Comparison of ENCODE assay signal across 11 mouse cellular contexts in genomic region chr9:65672996-65673395, GRCm38 (mm10). TPM values are rescaled to one million over a fixed set of nuclear protein-coding genes. Genes with fewer than 3 reads are reported as not detected.
DNase-seq lines count a peak whose midpoint lies in the region; ATAC-seq and TF ChIP-seq lines count a peak whose summit lies in the region.
"Had no signal": no experiment of that assay in that cellular context is flagged by ENCODE, and none has a peak within 500 bp of the region (broad histone marks: within the 10 kb centered on the region; RNA-seq: fewer than 3 reads in every experiment).

No protein-coding gene starts in this region.

- H3K9ac ChIP-seq in heart, adult 2 months (ENCODE audit: low read depth, low read length) = peak overlapping the region; percentile 4; the same call in 1 of the 2 replicates
- peak overlapping the region; percentile 58; the same call in 1 of the 2 replicates for H3K9ac ChIP-seq in heart, embryonic 13.5 days
- H3K9ac ChIP-seq: lung, embryonic 14.5 days had no signal

- no peak for ATAC-seq in heart, embryonic 13.5 days (ENCODE audit: extremely low read depth, insufficient number of reproducible peaks, low FRiP score, low TSS enrichment)
- ATAC-seq: activated CD4-positive, CD25-positive, alpha-beta regulatory T cell, adult 4 months had no signal

- no peaks in the 10 kb centered on the region for H3K79me2 ChIP-seq in heart, adult 2 months (replicated peaks; ENCODE audit: control insufficient read depth, insufficient read depth, low read length)

- peak in 1 of 2 experiments; percentile 22 for DNase-seq in heart, adult 2 months
- no peak for DNase-seq in heart, postnatal 25 days (ENCODE audit: low spot score)
- DNase-seq in Muller cell, postnatal 12 days (ENCODE audit: inconsistent ontology term) = peak; percentile 25
- peak; percentile 60 for DNase-seq in kidney, postnatal 36 days
- DNase-seq in cerebellum, postnatal 14 days = no peak
- no peak for DNase-seq in cerebellum, adult 18-20 months
- no peak for DNase-seq in B cell, adult 2 months
- DNase-seq: gastrocnemius, postnatal 25 days; lung, embryonic 14.5 days had no signal

- intact Hi-C loops in heart, adult 2 months (cut with DNase I) = loop anchor here (10.0 kb wide), 1 partner anchor 332 kb away; no protein-coding TSS in a partner anchor
- intact Hi-C loops in heart, postnatal 25 days (cut with DNase I) = no loop called here

- TF ChIP-seq CTCF in heart, adult 2 months (IDR thresholded peaks at IDR 0.05) = no peak

- 4% methylated on average over 11 of the region's 11 CpGs for WGBS in heart, adult 2 months
- 25% methylated on average over 11 of the region's 11 CpGs for WGBS in heart, embryonic 13.5 days

- H3K36me3 ChIP-seq in heart, adult 2 months (ENCODE audit: control insufficient read depth, insufficient read depth, low read length) = peaks cover 3% of the 10 kb centered on the region; the same call in 1 of the 2 replicates
- no peaks in the 10 kb centered on the region for H3K36me3 ChIP-seq in heart, embryonic 13.5 days

- TF ChIP-seq POLR2A in heart, adult 2 months (IDR thresholded peaks at IDR 0.05; ENCODE audit: insufficient read depth, low read depth, low read length) = no peak

- no peaks in the 10 kb centered on the region for H3K27me3 ChIP-seq in heart, adult 2 months (ENCODE audit: control insufficient read depth, insufficient read depth, low read length)
- no peaks in the 10 kb centered on the region for H3K27me3 ChIP-seq in heart, embryonic 13.5 days (replicated peaks)

- no peaks in the 10 kb centered on the region for H3K9me3 ChIP-seq in heart, embryonic 13.5 days

- H3K27ac ChIP-seq in heart, adult 2 months = peak overlapping the region; percentile 68
- peak overlapping the region; percentile 83 for H3K27ac ChIP-seq in heart, embryonic 13.5 days (replicated peaks)

- peaks cover 15% of the 10 kb centered on the region for H3K4me1 ChIP-seq in heart, adult 2 months (ENCODE audit: control insufficient read depth, insufficient read depth, low read length)
- H3K4me1 ChIP-seq in heart, embryonic 13.5 days = peaks cover 42% of the 10 kb centered on the region

- peak overlapping the region; percentile 19; the same call in 1 of the 2 replicates for H3K4me2 ChIP-seq in heart, embryonic 13.5 days
- H3K4me2 ChIP-seq: lung, embryonic 14.5 days had no signal

- H3K4me3 ChIP-seq in heart, adult 2 months = no peak overlapping the region
- no peak overlapping the region for H3K4me3 ChIP-seq in heart, embryonic 13.5 days

- no peak for TF ChIP-seq EP300 in heart, adult 2 months (IDR thresholded peaks at IDR 0.05; ENCODE audit: insufficient read depth, low read depth, low read length)

RNA-seq across cellular contexts. Expression of gene Oaz2, which starts 5.2 kb away (rescaled TPM):
- total RNA-seq in heart, adult 2 months (2021) = 100 to 1,000 TPM; 202 to 218 TPM
- 154 and 242 TPM in 2 replicates for polyA plus RNA-seq in heart, adult 2 months (2012; rRNA removed)
- 100 to 1,000 TPM; 249 to 259 TPM for total RNA-seq in heart, postnatal 25 days (2021)
- 249 and 267 TPM in 2 replicates for polyA plus RNA-seq in heart, embryonic 13.5 days (2015; fragmentation: Nextera tagmentation; extraction: Ambion mirVana)

RNA-seq across cellular contexts. Expression of gene Rbpms2, which starts 43.5 kb away (rescaled TPM):
- 10 to 100 TPM; 29.4 to 32.5 TPM for total RNA-seq in heart, adult 2 months (2021)
- polyA plus RNA-seq in heart, adult 2 months (2012; rRNA removed) = 102 and 105 TPM in 2 replicates
- 10 to 100 TPM; 37.1 to 39.3 TPM for total RNA-seq in heart, postnatal 25 days (2021)
- polyA plus RNA-seq in heart, embryonic 13.5 days (2015; fragmentation: Nextera tagmentation; extraction: Ambion mirVana) = 106 and 109 TPM in 2 replicates

Comparison
In these comparisons a context has a peak if more than half of its experiments do, and no peak if none do; other contexts are left out.
1. DNase-seq: peak in Muller cell, postnatal 12 days (single experiment) and kidney, postnatal 36 days (2 of 2); none in heart, postnatal 25 days (single experiment), cerebellum, postnatal 14 days (0 of 2), cerebellum, adult 18-20 months (0 of 2) and B cell, adult 2 months (0 of 2).